Mouse (Mus musculus) lung, adult 18-20 months (tissue): ENCODE results near the gene Cabs1.

Experiments
- DNase-seq, 2 experiments: peaks; one replicate each; pipeline ENCODE4 v3.0.0; 2022; ENCODE audit warnings: mixed read lengths in 2 of 2

The Cabs1 gene

DNA sequence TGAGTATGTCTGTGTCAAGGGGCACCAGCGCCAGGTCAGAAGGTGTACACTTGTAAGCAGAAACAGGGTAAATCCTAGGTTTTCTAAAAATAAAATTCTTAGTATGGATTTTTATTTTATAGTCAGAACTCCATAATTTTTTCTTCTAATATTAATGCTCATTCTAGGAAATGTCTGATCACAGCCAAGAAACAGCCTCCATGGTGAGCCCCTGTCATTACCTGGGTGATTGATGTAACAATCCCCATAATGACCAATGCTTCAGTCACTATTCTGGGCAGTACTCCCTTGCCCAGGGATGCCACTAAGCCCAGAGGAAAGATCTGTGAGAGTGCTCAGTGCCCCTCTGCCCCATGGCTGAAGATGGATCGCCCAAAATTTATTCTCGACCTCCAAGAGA is at the start of gene Cabs1:
Cabs1 (plus strand) TSS at position 301 of the 400 bp plus-strand sequence.
- no peak for DNase-seq

DNA sequence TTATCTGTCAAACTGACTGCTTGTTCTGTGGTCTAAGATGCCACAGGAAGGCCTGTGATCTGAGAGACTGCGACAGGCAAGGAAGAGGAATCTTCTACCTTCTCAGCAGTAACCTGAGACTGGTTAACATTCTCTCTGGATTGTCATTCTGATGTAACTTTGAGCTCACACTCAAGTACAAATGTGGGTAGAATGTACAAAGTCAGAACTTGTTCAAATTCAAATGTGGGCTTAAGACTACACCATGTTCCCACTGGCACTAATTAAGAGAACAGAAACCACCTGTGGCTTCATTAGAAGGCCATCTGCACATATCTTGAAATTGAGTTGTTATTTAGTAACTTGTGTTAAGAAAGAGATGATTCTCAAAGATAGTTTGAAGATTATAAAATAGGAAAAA is 47.6 kb upstream of the Cabs1 start:
- DNase-seq = no peak

DNA sequence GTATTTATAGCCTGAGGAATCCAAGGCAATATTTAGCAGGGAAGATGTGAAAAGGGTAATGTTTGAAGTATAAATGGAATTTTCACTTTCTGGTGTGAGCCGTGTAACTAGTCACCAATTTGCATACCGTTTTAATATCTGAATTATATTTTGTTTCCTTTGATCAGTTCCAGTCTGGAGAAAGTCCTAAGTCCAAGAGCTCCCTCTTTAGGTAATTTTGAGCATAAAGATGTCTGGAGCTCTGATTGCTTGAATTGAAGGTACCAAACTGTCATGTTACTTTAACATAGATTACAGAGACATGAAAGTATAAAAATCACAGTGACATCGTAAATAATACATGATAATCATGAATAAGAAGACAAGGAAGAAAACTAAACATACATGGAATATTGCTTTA is 38.5 kb upstream of the Cabs1 start:
- no peak for DNase-seq

DNA sequence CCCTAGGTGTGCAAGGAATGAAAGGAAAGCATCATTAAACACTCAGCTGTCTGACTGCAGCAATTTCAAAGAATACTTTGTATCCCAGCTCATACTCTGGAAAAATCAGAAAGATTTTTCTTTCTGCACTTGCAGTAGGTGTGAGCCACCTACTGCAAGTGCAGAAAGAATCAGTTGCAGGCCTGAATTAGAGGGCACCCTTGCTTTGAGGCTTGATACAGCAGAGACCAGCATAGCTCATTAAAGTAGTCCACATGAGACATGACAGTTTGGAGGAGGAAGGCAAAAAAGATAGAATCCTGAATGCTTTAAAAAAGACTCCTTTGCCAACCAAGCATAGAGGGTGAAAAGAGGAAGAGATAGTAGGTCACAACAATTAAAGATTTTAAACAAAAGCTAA is 36.7 kb upstream of the Cabs1 start:
- no peak for DNase-seq

DNA sequence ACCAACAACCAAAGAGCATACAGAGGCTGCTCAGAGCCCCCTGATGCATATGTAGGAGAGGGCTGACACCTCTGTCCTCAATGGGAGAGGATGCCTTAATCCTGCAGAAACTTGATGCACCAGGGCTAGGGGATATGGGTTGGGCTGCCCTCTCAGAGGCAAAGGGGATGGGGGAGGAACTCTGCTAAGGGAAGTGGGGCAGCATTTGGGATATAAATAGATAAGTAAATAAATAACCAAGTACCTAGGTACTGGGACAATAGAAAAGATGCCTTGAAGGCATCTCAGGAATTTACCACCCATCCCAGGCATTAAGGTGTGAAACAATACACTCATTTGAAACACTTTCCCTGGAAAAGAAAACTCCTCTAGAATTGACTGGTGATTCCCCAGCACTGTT is 27.4 kb upstream of the Cabs1 start:
- no peak for DNase-seq

DNA sequence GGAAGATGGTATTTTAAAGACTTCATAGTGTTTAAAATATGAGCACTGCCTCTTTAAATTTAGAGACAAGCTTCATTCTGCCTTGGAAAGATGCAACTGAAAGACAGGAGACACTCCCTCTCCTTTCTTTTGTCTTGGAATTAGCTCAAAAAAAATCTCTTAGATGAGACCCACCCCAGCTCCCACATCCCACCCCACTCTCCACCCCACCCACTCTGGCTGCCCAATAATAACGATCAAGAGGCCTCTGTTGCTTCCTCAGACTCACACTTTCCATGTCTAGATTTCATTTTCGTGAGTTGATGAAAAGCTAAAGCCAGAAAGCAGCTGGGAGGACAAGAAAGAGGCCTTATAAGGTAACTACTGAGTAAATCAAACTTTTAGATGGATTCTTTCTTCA is 10.0 kb upstream of the Cabs1 start, which contains the start of the genes 2310003L06Rik and Gm28434:
2310003L06Rik (plus strand) TSS at position 259 of the 400 bp plus-strand sequence.
Gm28434 (plus strand) TSS at position 317 of the 400 bp plus-strand sequence.
- DNase-seq = no peak

DNA sequence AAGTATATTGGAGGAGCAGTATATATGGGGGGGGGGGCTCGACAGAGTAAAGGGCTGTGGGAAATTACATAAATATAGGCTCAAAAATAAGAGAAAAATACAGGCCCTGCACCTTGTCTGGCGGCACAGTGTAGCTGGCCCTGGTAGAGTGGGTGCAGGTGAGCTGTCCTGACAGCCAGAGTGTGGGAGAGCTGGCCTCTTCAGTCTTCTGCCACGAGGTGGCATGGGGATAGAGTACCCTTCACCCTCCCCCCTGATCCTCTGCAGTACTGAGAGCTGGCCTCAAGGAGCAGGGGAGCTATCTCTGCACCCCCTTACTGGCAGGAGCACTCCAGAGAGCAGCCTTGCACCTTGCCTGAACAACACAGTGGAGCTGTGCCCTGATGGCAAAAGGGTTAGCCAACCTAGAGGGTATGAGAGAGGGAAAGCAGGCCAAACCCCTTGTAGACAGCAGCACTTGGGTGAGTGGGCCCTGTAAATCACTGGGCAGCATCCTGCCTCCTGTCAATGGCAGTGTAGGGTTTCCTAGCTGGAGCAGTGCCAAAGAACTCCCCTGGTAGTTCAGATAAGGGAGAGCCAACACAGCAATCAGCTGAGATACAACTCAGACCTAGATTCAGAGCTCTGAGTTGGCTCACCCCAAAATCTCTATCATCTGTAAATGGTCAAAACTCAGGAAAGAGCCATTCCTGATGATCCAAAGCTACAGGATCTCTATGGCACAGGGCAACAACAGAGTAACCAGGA is 3.4 kb downstream of the Cabs1 start:
- no peak for DNase-seq

DNA sequence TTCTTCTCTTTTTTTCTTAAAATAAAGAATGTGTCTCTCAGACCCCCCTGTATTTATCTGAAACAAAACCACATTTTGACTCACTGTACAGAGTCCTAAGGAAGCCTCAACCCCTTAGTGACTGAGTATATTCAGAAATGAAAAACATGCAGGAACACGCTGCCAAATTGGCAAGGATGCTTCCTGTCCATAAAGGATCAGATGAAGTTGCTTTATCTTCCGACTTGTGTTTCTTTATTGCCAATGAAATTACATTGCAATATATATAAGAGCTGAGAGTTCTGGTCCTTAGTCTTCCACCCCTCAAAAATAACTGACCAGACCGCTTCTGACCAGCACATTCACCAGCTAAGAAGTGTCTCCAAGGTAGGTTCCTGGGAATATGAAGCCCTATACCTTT is 23.0 kb downstream of the Cabs1 start, which contains the start of gene Smr3a:
Smr3a (plus strand) TSS at position 301 of the 400 bp plus-strand sequence.
- DNase-seq = no peak

DNA sequence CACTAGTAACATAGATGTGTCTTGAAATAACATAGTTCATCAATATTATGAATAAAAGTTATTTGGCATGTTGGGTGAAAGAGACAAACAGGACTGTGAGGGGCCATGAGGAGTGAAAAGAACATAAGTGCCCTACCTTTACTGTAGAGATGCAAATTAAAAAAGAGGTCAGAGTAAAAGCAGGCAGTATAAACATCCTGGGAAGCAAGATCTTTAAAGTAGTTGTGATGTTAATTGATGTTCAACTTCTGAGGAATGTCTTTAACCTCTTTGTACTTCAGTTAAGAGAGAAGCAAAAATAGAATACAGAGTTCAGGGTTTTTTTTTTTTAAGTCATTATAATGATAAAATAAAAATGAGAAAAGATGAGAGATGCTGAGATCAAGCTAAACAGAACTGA is 26.0 kb downstream of the Cabs1 start:
- no peak for DNase-seq
